Mouse (Mus musculus) ovary, adult 18-20 months (tissue): ENCODE results near the gene Serpinf2.
"Not testable (repeated sequence)": the region's sequence is repeated elsewhere in the genome, so short reads cannot be mapped to it uniquely, and the experiment has no call there.

Source experiments
- DNase-seq: peaks from one replicate; pipeline ENCODE4 v3.0.0; 2022; ENCODE audit warnings: low spot score, mixed read lengths

Serpinf2 gene

DNA sequence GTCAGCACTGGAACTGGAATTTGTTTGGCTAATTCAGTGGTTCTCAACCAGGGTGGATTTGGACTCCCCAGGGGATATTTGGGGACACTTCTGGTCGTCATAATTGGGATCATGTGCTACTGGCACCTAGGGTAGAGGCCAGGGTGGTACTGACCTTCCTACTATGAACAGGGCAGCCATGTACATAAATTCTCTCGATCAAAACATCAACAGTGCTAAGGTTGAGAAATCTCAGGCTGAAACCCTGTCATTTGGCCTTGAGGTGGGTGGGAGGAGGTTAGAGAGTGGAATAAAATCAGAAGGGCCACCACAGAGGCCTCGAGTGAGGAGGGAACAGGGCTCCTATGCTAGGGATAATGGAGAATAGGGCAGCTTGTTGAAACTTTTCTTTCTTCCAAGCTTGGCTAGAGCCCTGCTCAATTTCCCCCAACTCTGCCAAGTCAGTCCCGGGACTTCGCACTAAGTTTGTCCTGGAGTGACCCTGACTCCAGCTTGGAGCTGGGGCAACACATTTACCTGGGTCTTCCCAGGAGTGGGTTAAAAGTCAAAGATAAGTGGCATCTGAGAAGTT, 19.8 kb upstream of the Serpinf2 start:
- peak; percentile 32 for DNase-seq

DNA sequence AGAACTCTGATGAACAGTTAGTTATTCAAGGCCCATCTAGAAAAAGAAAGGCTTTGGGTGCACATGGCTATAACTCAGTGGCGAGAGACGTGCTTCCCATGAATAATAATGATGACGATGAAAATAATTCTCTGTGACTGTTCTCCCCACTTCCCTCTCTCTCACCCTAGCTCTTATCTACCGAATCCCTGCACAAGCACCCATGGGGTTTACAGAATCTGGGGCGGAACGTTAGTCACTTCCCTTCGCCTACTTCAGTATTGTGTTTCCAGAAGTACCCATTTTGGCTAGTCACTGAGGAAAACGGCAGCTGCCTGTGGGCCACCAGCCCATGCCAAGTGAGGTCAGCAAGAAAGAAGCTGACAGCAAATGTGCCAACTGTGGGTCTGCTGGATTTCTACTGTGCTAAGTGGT, 19.2 kb upstream of the Serpinf2 start:
- no peak for DNase-seq

DNA sequence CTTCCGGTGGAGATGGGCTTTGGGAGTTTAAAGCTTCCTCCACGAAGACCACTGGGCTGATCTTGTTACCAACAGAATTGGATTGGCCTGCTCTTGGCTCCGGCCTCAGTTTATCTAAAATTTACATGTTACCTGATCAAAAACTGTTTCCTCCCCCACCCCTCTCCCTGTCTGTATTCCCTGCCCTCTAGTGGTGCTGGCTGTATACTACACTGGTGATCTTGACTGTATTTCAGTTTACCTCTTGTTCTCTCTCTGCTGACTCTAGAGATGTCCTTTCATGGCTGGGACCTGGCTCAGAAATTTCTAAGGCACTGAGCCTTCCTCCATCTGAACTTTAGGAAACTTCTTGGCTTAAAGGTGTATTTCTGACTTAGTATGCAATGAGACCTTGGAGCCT, 18.8 kb upstream of the Serpinf2 start:
- DNase-seq: no peak

DNA sequence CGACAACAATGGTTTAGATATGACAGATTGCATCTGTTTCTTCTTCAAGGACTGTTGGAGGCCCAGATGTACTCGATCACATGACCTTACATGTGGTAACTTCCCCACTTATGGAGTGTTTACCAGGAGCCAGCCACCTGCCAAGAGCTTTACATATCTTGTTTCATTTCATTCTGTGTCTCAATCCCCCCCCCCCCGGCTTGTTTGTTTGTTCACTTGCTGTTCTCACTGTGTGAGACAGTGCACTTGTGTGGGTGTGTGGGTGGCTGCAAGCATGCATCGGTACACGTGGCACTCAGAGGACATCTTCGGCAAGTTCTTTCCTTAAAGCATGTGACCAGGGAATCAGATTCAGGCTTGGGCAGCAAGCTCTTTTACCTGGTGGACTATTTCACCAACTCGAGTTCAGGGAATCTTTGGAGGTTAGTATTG, 17.1 kb upstream of the Serpinf2 start:
- no peak for DNase-seq

DNA sequence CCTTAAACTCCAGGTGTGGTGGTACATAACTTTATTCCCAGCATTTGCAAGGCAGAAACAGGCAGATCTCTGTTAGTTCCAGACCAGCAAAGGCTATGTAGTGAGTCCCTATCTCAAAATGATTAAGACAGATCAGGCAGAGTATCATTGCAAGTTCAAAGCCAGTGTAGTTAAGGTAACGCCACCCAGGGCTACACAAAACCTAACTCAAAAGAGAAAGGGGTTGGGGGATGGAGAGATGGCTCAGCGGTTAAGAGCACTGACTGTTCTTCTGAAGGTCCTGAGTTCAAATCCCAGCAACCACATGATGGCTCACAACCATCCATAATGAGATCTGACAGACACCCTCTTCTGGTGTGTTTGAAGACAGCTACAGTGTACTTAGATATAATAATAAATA, 16.6 kb upstream of the Serpinf2 start:
- DNase-seq: not testable (repeated sequence)

DNA sequence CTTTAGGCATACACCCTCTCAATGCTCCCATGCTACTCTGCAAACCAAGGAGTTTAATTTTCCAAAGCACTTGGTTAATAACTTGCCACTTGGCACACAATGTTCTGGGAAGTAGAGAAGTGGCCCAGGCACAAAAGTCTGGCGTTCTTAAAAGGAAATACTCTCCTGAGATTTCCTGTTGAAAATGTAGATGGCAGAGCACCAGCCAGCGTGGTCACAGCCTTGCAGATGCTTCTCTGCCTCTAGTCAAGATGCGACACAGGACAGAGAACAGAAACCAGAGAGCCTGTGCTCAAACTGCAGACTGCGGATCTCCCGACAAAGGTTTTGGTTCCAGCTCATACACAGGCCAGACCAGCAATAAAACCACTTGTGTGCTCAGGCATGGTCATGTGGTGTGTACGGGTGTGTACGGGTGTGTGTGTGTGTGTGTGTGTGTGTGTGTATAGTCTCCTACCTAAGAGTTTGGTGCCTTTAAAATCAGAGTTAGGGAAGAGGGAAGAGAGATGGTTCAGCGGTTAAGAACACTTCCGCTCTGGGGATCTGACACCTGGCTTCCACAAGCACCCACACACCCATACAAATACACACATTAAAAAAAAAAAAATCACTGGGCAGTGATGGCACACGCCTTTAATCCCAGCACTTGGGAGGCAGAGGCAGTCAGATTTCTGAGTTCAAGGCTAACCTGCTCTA, 15.8 kb upstream of the Serpinf2 start:
- no peak for DNase-seq

DNA sequence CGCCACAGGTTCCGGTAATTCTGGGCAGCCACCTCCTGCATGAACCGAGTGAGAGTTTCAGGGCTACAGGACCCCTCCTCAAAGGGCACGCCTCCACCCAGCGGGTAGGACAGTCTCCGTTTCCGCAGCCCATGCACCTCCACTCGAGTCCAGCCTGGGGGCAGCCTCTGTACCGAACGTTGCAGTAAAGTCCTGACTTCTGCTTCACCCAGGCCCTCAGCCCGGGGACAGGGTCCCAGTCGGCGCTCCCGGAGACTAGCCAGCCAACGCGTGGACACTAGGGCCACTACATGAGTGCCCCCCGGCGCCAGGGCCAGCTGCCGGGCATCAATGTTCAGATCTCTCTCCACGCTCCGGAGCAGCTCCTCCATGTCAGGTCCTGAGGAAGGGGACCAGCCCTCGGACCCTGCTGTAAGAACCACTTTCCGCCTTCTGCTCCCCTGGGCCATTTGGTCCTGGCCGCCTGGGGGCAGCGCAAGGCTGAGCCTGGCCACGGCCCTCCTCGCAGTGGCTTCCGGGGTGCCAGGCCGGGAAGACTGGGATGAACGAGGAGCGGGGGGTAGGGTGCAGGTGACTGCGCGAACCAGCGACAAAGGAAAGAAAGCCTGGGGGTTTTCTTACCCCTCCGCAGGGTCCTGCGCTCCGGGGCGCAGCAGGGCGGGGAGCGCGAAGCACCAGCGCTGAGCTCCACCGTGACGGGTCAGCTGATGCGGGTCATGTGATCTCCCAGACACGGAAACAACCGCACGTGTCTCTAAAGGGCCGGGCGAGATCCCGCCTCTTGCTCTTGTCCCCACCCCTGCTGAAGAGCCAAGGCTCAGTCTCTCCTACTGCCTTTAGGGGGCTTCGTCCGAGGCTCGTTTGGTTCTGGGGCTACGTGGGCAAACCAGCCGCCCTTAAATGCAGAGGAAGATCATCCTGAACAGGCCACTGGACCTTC, 14.9 kb upstream of the Serpinf2 start, which contains the start of gene Wdr81:
Wdr81 (minus strand) TSS at position 727 of the 940 bp plus-strand sequence.
- DNase-seq: peak; percentile 85

DNA sequence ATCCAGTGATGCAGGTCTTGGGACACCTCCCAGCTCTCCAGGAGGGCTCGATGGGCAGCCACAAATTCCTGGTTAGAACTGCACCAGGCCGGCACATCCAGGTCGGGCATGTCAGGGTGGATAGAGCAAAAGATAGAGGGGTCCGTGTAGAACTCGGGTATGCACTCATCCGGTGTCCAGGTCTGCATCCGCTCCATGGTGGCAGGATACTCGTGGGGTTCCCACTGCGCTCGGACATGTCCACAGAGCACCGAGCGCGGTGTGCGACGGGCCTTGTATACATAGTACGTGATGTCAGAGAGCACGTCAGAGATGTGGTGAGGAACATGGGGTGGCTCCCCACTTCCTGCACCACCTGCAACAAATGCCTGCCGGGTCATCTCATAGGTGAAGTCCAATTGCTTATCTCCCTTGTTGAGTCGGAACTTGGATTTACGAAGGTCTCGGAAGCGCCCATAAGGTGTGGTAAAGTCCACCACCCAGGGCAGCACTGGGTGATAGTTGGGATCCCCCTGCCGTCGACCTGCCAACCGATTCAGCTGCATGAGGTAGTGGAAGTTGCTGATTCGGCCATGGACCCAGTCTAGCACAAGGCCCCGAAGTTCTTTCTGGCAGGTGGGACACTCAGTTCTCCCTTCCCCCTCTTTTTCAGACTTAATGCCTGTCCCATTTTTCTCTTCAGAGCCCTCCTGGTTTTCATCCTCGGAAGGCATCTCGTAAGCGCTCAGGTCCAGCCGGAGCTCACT, 13.6 kb upstream of the Serpinf2 start:
- DNase-seq: no peak

DNA sequence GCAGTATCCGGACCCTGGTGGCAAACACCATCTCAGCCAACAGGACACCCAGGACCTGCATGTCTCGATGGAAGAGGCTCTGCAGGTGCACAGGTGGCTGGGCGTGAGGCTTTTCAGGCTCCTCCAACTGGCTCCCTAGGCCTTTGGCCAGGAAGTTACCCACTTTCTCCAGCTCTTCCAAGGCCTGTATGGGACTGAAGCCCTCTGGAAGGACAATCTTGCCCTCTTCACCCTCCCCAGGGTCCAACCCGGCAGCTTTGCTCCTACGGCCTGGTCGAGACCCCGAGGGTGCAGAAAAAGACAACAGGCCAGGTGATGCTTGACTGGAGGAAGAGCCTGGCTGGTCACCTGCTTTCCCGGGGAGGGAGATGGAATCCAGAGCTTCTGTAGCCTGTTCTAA, 12.7 kb upstream of the Serpinf2 start:
- no peak for DNase-seq

DNA sequence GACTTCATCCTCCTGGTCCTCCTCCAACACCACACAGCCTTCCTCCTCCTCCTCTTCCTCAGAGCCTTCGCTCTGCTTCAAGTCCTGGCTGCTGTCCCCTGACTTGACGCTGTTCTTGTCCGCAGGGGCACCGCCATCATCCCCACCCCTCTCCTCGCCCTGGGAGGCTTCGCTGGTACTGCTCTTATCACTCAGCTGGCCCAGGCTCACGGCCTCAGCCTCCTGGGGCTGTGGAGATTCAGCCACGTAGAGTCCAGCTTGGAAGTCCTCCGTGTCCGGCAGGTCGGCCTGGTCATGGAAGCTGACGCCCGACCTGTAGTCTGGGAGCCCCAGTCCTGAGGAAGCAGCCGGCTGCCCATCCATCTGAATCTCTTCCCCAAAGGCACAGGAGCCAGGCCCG, 11.5 kb upstream of the Serpinf2 start:
- no peak for DNase-seq

DNA sequence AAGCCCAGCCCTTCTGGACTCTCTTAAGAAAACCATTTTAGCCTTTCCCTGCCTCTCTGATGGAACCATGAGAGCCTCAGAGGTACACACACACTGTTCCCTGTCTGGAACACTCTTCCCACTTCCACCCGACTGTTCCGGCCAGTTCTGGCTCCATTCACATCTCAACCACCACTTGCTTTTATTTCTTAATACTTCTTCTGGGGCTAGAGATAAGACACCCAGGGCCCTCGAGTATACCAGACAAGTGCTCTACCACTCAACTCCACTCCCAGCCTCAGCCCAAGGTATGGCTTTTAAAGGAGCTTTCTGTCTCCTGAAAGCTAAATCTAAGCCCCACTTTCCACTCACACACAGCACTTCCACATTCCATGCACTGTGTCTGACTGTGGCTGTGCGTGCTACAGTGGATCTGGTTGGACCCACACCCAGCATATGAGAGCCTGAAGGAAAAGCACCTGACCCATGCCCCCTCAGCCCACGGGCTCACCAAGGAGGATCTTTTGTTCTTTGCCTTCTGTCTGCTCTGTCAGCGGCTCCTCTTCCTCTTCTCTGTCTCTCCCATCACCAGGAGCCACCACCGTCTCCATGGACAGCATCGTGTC, 11.0 kb upstream of the Serpinf2 start:
- no peak for DNase-seq

DNA sequence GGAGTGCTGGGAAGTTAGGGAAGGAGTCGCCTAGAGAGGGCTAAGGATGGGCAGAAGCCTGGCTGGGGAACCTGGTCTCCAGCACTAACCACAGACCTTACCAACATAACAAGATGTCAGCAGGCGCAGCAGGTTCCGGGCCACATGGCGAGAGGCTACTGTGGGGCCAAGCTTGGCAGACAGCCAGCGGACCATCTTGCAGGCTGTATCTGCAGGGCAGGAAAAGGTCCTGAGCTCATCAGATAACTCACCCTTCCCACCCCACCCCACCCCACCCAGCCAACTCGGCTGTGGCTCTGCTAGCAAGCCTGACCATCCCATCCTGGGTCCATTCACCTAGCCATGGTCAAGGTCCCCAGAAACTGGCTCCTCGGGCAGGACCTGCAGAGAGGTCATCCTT, 10.3 kb upstream of the Serpinf2 start:
- no peak for DNase-seq

DNA sequence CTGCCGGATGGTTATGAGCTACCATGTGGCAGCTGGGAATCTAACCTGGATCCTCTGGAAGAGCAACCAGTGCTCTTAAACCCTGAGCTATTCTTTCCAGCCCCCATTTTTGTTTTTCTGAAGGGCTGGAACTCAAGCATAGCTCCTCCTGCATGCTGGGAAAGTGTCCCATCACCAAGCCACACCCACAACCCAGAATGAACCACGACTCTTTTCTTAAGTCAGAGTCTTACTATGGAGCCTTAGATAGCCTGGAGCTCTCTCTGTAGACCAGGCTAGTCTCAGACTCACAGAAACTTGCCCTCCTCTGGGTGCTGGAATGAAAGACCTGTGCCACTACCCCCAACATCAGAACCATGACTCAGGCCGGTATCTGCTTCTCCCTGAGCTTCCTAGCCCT, 9.2 kb upstream of the Serpinf2 start:
- no peak for DNase-seq

DNA sequence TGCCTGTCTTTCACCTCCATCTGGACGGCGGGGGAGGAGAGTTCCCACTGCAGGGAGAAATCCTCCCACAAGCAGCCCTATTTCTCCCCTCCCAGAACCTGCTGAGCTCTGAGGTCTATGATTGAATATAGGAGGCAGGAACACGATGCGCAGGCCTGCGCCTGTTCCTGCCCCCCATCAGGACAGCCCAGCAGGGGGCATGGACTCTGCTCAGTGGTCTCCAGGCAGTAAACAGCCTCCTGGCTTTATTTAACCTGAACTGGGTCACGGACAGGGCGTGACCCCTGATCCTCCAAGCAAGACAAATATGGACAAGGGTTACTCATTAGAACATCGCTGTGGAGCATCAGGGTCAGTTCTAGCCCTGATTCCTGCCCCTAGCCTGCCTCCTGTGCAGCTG, 4.3 kb upstream of the Serpinf2 start:
- no peak for DNase-seq

DNA sequence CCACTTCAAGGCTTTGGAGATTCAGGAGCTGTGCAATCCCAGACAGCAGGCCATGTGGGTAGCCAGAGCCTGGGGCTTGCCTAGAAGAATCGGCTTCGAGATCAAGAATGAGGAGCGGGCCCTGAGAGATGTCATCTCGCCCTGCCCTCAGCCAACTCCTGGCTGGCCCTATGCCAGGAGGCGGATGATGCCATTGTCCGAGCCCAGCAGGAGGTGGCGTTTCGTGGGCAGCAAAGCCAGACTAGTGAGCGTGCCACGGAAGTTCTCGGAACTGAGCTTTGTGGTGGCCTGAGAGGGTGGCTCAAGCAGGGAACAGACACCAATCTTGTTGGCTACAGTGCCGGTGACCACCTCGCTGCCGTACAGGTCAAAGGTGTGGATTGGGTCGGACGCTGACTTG, 2.2 kb upstream of the Serpinf2 start:
- DNase-seq: no peak

DNA sequence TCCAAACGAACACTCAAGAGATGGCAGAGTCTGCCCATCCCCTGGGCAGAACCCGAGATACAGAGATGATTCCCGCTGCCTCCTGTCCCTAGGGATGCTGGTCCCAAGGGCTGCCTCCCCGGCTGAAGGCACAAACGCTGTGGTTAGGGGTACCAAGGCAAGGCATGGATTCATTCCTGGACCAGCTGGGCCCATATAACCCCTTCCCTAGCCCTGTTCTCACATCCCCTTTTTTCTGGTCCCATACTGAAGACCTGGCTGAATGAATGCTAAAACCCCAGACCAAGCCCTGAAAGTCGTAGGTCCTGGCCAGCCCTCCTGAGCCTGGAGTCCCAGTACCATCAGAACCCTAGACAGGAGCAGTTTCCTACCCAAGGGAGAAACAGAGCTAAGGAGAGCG, 1.6 kb upstream of the Serpinf2 start:
- DNase-seq: no peak

DNA sequence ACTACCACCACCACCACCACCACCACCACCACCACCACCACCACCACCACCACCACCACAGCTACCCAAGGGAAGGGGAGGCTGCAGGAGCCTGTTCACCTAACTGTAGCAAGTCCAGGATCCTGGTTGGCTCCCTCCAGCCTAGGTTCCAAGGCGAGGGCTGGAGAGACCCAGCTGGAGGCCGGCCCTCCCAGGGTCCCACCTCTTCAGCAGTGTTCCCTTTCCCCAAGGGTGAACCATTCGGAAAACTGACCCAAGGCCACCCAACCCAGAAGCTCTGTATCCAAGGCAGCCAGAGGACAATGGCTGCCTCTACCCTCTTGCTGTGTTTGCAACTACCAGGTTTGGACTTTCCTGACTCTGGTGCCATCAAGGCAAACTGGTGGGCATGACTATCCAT, 560 bp upstream of the Serpinf2 start:
- DNase-seq: no peak

DNA sequence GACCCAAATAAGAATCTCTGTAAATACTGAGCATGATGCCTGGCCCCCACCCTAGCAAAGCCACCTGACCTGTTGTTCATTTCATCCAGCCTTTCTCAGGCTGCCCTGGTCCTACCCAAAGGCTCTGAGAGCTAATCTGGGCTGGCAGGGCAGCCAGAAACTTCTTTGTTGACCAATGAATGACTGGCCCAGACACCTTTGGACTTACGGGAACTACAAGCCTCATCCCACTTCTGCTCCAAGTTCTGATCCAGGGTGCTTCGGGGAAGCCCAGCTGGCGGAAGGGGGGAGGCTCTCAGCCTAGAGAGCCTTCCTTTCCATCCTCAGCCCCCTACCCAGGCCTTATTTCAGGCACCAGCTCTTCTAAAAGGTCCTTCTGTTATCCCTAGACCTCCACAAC, 587 bp downstream of the Serpinf2 start:
- DNase-seq: no peak

DNA sequence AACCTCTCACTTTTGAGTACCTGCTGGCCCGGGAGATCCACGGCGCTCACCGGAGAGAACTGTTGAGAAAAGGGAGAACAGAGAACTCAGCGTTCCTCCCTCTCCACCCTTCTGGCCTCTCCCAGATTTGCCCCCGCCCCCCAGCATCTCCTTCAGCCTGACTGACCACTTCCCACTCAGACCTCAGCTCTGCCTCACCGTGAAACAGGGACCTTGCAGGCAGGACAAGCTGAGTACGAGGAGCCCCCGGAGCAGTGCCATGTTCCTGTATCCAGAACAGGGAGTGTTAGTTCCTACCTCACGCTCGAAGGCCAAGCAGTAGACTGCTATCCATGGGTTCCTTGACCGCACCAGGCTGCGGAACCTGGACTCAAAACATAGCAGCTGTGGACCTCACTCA, 1.2 kb downstream of the Serpinf2 start:
- DNase-seq: no peak

DNA sequence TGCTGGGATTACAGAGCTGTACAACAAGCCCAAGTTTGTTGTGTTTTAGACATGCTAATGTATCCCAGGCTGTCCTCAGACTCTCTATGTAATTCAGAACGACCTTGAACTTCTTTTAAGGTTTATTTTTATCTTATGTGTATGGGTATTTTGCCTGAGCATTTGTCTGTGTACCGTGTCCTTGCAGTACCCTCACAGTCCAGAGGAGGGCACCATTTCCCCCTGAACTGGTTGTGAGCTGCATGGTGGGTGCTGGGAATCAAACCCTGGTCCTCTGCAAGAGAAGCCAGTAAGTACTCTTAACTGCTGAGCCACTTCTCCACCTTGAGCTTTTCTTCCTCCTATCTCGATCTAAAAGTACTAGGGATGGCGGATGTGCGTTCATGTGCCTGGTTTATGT, 5.3 kb downstream of the Serpinf2 start:
- no peak for DNase-seq

DNA sequence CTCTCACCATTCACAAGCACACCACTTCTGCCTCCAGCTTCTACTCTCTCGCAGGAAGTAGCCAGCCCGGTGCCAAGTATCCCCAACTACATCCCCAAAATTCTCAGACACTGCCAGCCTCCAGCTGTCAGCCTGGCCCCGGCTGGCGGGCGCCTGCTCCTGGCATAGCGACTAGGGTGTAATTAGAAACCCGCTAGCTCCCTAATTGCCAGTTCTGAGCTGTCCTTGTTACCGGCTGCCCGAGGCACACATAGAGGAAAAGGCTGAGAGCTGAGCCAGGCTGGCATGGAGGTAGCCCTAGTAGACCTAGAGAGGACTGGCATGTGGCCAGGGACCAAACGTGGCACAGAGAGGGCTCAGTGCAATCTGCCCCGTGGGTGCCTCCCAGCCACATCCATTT, 8.1 kb downstream of the Serpinf2 start:
- DNase-seq: no peak
